Mouse (Mus musculus): ENCODE results near the gene Fbf1. TPM values are rescaled to one million over a fixed set of nuclear protein-coding genes. Genes with fewer than 3 reads are reported as not detected.

Fbf1 gene
- polyA plus RNA-seq, 1 experiment, result 7.6 TPM

DNA sequence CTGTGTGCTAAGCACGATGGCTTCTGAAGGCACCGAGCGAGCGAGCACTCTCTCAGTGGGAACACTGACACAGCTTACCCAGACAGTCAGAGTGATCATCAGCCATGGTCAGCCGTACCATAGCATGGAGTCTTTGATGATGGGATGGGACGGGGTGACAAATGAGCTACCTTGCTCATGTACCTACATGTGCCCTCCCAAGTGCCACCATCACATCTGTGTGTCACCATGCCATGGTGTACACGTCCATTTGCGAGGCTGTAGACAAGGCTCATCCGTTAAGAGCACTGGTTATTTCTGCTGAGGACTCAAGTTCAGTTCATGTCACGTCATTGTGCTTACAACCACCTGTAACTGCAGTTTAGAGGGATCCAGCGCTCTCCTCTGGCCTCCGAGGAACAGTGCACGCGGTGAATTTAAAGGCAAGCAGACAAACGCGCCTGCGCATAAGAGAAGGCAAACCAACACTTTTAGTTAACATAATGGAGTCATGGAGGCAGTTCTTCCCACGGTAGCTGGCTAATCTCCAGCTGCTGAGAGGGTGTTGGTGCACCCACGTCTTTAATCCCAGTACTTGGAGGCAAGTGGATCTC, 56.3 kb downstream of the Fbf1 start:
- WGBS, result 92% methylated on average over 19 of the region's 19 CpGs
- no peak for DNase-seq (ENCODE audit: low read depth, low spot score)

DNA sequence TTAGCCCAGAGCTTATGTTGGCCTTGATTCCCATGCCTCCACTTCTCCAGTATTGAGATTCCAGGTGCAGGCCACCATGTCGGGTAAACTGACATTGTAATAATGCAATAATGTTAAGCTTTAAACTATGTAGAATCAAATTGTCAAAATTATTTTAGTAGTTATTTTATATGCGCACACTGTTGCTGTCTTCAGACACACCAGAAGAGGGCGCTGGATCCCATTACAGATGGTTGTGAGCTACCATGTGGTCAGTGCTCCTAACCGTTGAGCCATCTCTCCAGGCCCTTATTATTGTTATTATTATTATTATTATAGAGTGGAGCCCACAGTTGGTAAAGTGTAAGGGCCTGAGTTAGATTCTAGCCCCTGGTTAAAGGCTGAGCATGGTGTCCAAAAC, 56.9 kb downstream of the Fbf1 start:
- no peak for DNase-seq (ENCODE audit: low read depth, low spot score)
- 86% methylated on average over 4 of the region's 4 CpGs for WGBS

DNA sequence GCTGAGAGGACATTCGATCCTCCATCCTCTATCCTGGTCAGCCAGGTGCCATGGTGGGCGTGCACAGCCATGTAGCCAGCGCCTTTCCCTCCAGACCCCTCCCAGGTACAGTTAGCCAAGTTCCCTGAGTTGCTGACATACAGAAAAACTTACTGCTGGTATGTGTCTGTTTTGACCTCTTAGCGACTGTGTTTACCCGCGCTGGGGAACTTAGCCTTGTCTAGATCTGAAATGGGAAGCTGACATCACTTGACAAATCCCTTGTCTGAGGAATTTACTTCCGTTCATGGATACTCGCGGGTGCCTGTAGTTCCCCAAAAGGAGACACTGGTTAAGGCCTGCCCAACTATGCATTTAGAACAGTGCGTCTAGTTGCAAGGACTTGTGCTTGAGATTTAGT, 57.4 kb downstream of the Fbf1 start:
- WGBS, result 41% methylated on average over 10 of the region's 10 CpGs
- no peak for DNase-seq (ENCODE audit: low read depth, low spot score)

DNA sequence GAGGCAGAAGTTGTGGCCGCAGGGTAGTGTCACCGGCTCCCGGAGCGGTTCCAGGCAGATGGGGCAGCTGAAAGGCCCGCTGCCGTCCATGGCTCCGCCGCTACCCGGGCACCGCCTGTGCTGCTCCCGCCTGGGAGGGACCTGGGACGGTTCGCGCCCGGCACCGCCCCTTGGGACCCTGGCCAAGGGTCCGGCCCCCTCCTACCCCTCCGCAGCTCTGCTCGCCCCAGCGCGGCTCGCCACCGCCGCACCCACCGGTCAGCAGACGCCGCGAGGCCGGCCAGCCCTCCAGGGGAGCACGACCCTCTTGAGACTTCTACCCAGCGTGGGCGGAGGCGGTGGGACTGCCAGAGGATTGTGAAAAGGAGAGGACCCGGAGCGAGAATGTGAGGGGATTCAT, 57.8 kb downstream of the Fbf1 start:
- DNase-seq (ENCODE audit: low read depth, low spot score), result no peak
- WGBS, result 3% methylated on average over 35 of the region's 35 CpGs

DNA sequence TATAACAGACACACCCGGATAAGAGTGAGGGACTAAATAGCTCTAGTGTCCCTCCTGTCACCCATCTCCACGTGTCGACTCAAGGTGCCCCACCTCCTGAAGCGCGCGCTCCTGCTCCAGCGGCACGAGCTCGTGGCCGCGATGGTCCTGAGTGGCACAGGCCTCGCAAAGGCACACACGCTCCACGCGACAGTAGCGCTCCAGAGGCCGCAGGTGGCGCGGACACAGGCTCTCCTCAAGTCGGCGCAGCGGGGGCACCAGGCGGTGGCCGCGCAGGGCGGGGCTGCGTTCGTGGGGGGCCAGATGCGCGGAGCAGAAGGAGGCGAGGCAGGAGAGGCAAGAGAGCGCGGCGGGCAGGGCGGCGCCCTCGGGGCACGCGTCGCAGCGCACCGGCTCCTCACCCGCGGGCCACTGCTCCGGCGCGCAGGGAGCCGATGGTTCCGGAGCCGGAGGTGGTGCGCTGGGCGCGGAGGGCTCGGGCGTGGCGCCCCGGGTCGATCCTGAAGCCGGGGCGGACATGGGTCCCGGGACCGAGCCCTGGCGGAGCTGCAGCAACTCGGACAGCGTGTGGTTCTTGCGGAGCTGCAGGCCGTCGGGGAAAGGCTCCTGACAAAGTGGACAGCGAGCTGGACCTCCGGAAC, 58.4 kb downstream of the Fbf1 start:
- WGBS, result under 1% methylated on average over 70 of the region's 70 CpGs
- DNase-seq (ENCODE audit: low read depth, low spot score), result no peak

DNA sequence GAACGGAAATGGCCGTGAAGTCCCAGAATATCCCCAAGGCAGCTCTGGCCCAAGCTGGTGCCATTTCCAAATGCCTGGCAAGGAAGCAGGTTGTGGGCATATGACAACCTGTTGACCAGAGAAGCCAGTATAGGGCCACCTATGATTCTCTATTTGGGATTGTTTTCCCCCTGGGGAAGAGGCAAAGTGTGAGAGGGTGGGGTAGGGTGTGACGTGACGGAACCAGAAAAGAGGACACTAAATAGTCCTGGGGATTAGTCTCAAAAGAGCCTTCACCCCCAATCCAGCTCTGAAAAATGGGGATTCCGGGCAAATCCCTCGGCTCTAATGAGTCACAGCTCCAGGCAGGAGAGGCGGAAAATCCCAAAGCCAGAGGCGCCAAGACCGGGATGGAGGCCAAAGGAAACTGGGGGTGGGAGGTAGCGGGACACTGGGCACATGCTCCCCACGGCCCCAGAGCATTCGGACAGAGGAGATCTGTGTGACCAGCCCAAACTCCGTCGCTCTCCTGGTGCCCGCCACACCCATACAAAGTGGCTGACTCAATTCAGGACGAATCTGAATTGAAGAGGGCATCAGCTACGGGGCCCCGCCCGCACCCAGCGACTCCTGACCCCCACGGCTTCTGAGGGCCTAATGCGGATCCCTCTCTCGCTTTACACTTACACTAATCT, 59.4 kb downstream of the Fbf1 start:
- DNase-seq (ENCODE audit: low read depth, low spot score), result no peak

DNA sequence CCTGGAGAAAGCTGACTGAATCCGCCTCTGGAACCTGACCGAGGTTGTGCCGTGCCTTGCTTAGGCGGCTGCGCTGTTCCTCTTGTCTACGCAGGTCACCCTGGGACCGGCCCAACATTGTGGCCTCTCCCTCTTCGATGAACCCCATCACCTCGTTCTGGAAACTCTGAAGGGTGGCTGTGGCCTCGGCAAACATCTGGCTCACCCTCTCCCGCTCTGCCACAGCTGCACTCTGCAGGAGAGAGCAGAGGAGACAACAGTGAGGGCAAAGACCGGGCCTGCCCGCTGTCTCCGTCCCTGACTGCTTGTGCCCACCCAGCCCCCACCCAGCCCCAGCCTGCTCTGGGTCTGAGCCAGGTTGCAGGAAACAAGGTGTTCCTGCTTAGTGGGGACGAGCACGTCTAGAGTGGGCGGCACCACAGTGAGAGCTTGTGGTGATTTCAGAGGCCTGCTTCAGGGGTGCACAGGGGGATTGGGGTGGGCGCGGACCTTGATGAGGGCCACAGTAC, 60.1 kb downstream of the Fbf1 start:
- WGBS, result 23% methylated on average over 19 of the region's 19 CpGs
- DNase-seq (ENCODE audit: low read depth, low spot score), result no peak

More for the DNA sequence above, 59.4 kb downstream of the Fbf1 start:
- 5% methylated on average over 23 of the region's 23 CpGs for WGBS

DNA sequence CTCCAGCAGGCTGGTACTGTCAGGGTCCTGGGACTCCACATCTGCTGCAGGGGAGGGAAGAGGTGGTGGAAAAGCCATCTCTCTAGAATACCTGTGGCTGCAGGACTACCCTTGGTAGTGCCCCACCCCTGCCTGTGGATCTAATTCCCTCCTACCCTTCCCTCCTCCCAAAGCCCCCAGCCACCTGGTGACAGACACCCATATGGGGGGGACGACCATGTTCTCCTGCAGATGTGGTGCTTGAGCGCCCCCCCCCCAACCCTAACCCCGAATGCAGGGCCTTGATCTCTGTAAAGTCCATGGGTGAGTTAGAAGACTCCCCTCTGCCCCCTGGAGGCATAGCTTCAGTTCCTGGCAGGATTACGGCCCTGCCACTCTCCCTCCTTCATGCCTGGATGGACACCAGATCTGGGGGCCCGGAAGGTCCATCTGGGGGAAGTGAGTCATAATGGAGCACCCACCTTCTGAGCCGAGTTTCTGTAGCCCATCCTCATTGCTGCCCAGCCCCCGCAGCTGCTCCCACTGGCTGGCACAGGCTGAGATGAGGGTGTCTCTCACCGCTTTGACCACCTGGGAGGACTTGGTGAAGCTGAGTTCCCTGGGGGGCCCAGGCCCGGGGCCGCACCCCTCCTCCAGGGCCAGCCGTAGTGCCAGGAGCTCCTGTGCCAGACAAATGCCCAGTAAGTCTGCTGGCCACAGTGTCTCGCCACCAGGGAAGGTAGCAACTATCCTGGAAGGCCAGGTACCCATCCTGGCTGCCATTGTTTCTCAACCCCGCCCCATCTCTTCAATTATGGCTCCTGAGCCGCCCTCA, 60.8 kb downstream of the Fbf1 start:
- WGBS, result 54% methylated on average over 14 of the region's 14 CpGs
- DNase-seq (ENCODE audit: low read depth, low spot score), result no peak

DNA sequence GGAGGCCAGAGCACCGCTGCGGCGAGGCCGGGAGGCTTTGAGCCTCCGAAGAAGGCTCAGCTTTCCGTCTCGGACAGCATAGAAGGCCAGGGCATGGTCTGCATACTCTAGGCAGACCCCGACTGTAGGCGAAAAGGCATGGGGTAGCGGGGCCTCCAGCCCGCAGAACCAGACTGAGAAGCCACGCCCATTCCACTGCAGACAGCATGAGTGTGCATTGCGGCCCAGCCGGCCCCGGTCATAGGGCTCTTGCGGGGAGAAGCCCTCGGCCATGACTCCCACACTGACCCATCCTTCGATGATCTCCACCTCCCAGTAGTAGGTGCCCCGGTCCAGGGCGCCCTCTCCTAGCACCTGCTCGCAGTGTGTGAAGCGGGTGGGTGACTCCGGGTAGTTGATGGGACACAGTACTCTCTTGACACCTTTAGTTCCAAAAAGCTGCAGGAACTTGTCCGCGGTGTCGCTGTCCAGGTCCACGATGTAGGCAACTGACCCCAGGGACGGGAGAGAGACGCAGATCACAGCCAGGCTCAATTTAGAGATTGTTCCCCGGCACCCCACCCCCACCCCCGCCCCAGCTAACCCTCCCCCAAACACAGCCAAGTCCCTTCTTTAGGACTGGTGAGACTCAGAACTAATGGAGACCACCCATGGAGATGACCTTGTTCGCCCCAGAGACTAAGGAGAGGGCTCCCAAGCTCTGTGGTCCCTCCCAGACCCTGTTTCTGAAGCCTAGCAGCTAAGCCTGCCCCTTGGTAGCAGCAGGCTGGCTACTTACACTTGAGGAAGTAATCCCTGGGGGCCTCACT, 61.6 kb downstream of the Fbf1 start:
- WGBS, result 69% methylated on average over 32 of the region's 32 CpGs
- DNase-seq (ENCODE audit: low read depth, low spot score), result no peak

DNA sequence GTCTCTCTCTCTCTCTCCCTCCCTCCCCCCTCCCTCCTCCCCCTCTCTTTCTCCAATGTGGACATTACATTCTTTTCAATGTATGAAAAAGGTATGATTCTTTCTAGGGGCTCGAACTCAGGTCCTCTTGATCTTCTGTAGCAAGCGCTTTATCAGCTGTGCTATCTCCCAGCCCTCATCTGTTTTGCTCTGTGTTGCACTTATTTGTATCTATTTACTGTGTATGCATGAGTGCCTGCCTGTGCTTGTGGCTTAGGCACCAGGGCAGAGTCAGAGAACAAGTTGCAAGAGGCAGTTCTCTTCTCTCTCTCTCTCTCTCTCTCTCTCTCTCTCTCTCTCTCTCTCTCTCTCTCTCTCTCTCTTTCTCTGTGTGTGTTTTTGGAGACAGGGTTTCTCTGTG, 62.9 kb downstream of the Fbf1 start:
- WGBS, result 96% methylated on average over 2 of the region's 2 CpGs
- DNase-seq (ENCODE audit: low read depth, low spot score), result no peak

DNA sequence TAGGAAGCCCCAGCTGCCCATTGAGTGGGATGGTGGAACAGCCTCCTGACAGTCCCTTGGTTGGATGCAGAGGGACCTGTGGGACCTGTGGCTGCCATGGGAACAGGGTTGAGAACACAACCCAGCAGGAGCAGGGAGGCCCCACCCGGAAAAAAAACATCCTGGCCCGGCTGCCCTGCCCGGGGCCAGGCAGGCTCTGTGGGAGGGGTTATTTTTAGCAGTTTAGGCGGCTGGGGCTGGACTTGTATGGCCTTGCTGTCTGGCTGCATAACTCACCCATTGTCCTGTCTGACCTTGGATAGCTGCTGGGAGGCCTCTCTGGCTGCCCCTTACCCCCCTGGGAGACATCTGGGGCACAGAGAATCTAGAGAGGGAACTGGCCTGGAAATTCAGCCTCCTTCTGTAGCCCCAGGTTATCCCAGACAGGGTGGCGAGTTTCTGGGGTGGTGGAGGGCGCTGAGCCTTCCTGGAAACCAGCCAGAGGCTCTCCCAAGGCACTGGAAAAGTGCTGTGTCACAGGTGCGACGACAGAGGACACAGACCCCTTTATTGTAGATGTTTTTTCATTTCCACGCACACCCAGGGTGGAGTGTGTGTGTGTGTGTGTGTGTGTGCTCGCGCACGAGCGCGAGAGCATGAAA, 63.8 kb downstream of the Fbf1 start:
- no peak for DNase-seq (ENCODE audit: low read depth, low spot score)
- 11% methylated on average over 14 of the region's 14 CpGs for WGBS

DNA sequence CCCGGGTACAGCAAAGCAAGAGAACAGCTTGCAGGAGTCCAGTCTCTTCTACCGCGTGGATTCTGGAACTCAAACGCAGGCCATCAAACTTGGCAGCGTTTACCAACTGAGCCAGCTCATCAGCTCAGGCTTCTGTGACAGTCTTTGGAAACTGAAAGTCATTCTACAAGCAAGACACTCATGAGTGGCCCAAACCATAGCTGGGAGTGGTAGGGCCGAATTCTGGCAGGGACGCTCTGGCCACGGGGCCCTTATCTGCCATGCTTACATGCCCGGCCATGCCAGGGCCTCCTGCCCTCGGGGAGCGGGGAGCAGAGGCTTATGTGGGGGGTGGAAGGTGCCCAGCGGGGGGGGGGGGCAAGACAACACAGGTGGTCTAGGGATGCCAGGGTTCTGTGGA, 64.4 kb downstream of the Fbf1 start:
- 30% methylated on average over 12 of the region's 12 CpGs for WGBS
- DNase-seq (ENCODE audit: low read depth, low spot score), result no peak

DNA sequence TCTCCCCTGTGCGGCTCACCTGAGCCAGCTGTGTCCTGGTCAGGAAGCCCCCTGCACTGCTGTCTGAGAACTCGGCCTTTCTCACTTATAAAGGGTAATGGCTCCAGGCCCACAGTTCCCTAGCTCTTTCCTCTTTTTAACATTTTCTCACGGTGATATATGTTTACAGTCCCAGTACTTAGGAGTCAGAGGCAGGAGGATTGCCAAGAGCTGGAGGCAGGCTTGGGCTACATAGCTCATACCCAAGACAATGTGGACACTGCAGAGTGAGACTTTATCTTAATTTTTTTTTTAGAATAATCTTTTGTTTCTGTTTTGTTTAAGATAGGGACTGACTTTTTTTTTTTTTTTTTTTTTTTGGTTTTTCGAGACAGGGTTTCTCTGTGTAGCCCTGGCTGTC, 65.5 kb downstream of the Fbf1 start:
- 58% methylated on average over 3 of the region's 4 CpGs for WGBS
- no peak for DNase-seq (ENCODE audit: low read depth, low spot score)

DNA sequence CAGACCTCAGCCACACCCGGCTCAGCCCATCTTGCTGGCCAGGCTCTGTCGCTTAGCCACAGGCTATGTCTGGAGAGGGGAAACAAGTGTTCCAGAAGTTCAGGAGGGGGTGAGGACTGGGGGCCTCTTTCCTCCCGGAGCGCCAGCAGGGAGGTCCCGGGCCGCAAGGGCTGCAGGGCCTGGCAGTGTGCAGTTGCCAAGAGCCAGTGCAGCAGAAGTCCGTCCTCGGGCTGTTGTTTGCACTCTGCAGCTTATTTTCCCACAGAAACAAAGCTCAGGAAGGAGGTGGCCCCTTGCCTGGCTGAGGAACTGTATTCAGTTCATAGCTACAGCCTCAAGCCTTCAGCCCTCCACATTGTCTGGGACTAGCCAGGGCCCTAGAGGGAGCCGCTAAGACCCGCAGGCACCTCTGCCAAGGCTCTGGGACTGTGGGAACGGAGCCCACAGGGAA, 66.0 kb downstream of the Fbf1 start:
- WGBS, result 49% methylated on average over 11 of the region's 11 CpGs
- no peak for DNase-seq (ENCODE audit: low read depth, low spot score)

DNA sequence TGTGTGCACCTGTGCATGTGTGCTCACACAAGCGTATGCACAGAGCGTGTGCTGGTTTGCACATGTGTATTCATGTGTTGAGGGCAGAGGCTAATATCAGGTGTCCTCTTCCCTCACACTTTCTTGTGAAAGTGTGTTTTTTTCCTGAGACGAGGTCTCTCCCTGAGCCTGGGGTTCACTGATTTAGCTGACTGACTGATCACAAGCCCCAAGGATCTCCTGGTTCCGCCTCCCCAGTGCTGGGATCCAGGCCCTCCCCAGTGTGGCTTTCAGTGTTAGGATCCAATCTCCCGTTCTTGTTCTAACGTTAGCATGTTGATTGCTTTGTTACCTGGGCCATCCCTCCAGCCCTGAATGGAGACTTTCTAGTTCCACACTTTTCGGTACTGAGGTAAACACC, 67.1 kb downstream of the Fbf1 start:
- DNase-seq (ENCODE audit: low read depth, low spot score), result no peak
- WGBS, result 80% methylated on average over 7 of the region's 7 CpGs

DNA sequence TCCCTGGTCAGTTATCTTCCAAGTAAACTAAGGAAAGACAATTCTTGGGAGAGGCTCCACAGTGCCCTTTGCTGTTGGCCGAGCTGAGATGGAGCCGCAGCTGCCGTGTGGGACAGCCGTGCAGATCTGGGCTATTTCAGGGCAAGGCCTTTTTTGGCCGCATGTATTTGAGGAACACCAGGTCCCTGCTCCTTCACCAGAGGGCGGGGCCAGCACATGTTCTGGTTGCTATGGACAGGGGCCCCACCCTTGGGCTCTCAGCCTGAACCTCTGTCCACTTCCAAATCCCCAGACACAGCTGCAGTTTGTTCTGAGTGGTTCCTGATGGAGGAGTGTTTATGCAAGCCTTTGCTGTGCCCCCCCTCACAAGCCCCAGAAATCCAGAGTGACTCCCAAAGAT, 67.6 kb downstream of the Fbf1 start:
- 19% methylated on average over 6 of the region's 6 CpGs for WGBS
- no peak for DNase-seq (ENCODE audit: low read depth, low spot score)

DNA sequence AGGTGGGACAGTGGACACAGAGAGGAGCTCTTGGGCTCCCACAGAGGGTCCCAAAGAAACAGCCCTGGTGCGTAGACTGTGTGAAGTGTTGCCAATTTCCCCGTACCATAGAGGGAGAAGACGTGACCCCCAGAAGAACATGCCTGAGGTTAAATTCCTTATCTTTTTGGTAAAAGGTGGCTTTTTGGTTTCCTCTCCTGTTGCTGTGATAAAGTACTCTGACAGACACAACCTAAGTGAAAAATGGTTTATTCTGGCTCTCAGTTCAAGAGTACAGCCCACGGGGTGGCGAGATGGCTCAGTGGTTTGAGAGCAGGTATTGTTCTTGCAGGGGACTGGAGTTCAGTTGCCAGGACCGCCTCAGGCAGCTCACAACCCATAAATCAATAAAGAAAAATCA, 68.5 kb downstream of the Fbf1 start:
- 86% methylated on average over 6 of the region's 6 CpGs for WGBS
- no peak for DNase-seq (ENCODE audit: low read depth, low spot score)

DNA sequence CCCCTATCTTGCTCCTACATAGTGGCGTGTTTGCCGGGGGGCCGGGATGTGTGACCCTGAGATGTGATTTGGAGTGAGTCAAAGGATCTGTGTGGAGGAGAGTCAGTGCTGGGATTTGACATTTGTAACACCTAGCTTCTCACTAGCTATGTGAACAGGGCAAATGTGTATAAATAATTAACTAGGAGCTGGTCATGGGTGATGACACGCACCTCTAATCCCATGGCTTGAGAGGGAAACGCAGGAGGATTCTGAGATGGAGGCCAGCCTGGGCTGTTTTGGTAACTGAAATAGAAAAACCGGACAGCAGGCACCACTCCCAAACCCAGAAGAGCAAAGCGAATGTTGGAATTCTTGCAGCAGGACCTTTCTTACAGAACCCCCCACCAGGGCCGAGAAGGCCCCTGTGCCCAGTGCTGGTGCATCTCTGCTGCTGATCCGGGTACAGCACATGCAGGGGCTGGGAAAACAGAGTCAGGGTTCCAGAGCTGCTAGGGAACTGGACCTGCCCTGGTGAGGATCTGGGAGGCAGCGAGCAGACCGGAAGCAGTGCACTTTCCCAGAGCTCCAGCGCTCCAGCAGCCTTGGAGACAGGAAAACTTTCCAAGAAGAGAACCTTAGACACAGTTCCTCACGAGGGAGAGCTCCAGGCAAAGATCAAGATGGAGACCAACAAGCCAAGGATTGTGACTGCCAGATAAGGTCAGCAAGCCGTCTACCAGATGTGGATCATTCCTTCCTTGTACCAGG, 69.1 kb downstream of the Fbf1 start:
- 63% methylated on average over 14 of the region's 14 CpGs for WGBS
- DNase-seq (ENCODE audit: low read depth, low spot score), result no peak

All from large intestine, adult 2 months (tissue).